Mouse (Mus musculus): ENCODE measurements around the gene Serpinb6b.
"Not testable (repeated sequence)": the region's sequence is repeated elsewhere in the genome, so short reads cannot be mapped to it uniquely, and the experiment has no call there.

Serpinb6b gene

GRCm38 (mm10) chr13:32964989-32965811 lies at the start of gene Serpinb6b:
TSS of gene Serpinb6b (plus strand) at chr13:32965209.
- peak; percentile 39 for DNase-seq (ENCODE audit: low spot score)

DNA sequence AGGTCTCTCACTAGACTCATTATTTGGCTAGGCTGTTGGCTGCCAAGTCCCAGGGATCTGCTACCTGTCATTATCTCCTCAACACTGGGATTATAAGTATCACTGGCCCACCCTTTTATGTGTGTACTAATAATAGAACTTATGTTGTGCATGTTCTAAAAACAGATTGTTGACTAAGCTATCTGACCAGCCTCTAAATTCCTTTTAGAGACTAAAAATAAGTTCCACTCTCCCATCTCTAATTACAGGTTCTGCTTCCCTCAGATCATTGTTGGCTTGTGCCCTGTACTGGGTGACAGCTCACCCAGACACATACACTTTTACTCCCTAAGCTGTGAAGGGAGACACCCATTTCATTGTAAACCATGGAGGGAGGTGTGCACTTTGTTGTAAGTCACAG lies 42.4 kb upstream of the Serpinb6b start:
- DNase-seq (ENCODE audit: low spot score), result no peak

DNA sequence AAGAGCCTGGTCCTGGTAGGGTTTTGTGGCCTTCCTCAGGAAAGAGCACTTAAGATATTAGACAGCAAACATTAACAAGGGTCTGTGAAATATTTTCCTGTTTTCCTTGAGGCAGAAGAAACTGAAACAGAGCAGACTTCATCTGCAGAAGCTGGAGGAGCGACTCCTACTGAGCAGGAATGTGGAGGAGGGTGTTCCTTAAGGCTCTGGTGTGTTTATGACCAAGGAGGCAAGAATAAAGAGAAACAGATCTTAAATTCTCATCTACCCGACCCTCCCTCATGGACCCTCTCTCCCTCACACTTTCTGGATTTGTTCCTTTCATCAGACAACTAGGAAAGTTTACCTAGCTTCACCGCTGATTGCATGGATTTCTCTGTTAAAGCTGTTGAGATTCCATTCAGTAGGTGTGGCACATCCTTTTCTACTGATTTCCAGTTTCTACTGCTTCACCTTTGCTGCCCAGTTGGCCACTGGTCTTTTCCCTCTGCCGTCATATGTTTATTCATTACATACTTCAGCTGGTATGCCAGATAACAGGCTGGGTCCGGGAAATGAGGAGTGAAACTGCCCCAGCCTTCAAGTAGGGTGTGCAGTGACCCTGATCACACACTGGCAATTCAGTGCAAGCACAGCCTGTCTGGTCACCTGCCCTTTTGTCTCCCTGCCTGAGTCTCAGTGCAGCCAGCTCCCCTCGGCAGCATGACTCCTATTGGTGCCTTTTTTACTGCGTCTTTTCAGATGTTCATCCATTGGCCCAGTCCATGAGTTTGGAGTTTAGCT lies 40.2 kb upstream of the Serpinb6b start:
- peak; percentile 21 for DNase-seq (ENCODE audit: low spot score)

DNA sequence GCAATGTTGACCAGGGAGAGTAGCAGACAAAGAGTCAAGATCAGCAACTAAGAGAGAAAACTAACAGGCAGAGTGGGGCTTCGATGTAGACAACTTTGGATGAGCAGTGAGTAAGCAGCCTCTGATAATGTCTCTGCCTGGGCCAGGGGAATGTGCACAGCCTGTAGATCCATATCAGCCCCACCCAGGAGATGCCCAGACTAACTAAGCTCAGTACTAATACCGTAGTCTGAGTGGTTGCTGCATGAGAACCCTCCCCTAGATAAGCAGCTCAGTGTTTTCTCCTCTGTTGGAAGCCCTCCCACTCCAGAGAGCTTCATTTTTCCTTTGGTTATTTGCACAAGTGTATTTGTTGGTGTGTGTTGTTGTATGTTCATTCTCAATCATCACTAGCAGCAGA lies 38.3 kb upstream of the Serpinb6b start:
- DNase-seq (ENCODE audit: low spot score), result no peak

DNA sequence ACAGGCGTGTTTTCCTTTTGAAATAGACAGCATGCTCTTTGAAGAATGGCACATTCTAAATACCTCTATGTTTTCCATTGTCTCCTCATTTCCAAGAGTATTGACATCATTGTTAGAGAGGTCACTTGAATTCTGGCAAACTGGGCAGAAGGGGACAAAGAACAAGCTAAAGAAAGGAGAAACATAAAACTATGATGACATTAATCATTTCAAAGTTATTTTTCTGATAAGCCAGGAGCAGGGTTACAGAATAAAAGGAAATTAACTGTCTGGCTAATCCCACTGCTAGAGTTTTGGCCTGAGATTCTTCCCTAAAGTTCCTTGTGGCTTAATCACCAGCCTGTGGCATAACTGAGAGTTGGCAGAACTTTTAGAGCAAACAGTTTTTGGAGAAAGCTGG lies 37.8 kb upstream of the Serpinb6b start:
- no peak for DNase-seq (ENCODE audit: low spot score)

GRCm38 (mm10) chr13:32929107-32929750 lies 35.8 kb upstream of the Serpinb6b start:
- no peak for DNase-seq (ENCODE audit: low spot score)

DNA sequence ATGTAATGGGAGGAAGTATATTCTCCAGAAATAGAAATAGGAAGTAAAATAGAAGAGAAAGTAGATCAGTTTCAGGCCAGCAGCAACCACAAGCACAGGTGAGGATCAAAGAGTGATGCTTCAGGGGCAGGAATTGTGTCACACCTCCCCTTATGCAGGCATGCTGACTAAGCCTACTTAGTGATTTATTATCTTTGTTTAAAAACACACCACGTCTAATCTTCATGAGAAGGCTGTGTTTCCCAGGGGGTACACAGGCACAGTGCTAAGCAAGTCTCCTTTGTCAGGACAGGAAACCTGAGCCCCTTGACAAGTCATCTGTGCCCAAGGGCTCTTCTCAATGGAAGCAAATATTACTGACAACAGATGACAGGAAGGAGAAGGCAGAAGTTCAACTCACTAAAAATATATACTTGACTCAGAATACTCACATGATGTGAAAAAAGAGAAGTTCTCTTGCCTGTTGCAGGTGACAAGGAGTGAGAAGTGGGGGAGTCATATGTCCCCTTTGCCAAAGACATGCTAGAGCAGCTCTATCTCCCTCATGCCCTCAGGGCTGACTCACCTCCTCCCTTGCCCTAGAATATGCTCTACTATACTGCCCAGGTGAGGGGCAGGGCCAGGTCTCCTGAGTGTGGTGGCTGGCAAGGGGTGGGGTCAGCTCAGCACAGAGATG lies 30.2 kb upstream of the Serpinb6b start:
- DNase-seq (ENCODE audit: low spot score), result no peak

GRCm38 (mm10) chr13:32938275-32938674 lies 26.7 kb upstream of the Serpinb6b start:
- DNase-seq (ENCODE audit: low spot score), result not testable (repeated sequence)

DNA sequence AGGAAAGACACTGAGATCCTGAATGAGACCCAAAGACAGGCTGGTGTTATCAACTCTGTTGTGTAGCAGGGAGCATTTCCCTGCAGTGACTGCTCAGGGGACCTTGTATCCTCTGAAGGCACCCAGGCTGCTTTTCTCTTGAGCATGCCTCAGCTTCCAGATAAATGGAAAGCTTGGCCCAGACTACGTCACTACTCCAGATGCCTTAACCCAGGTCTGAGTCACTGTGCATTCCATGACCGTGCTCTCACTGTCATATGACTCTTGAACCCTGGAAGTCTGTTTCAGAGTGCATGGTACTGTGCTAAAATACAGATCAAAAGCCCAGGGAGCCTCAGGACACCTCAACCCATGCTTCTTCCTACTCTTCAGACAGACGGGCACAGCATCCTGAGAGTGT lies 25.8 kb upstream of the Serpinb6b start:
- not testable (repeated sequence) for DNase-seq (ENCODE audit: low spot score)

DNA sequence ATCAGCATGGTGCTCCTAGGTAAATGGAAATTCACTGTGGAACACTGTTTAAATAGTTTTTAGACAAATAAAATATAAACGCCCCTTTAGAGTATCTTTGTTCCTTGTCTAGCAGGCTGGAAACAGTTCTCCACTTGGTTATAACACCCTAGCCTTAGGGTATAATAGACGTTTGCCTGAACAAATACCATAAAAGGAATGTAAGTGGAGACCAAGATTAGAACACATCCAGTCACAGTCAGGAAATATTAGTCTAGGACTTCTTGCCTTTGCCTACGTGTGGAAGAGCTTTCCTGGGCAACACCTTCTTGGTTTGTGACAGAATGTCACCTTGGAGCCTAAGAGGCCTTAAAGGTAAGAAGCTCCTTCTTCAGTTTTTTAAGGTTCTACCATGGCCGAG lies 8.5 kb upstream of the Serpinb6b start:
- DNase-seq (ENCODE audit: low spot score), result no peak

- no peak for DNase-seq (ENCODE audit: low spot score)
These were observed 7.1 kb upstream of the Serpinb6b start for GRCm38 (mm10) chr13:32957917-32958316.

- not testable (repeated sequence) for DNase-seq (ENCODE audit: low spot score)
These were observed 6.5 kb upstream of the Serpinb6b start for GRCm38 (mm10) chr13:32958521-32958920.

DNA sequence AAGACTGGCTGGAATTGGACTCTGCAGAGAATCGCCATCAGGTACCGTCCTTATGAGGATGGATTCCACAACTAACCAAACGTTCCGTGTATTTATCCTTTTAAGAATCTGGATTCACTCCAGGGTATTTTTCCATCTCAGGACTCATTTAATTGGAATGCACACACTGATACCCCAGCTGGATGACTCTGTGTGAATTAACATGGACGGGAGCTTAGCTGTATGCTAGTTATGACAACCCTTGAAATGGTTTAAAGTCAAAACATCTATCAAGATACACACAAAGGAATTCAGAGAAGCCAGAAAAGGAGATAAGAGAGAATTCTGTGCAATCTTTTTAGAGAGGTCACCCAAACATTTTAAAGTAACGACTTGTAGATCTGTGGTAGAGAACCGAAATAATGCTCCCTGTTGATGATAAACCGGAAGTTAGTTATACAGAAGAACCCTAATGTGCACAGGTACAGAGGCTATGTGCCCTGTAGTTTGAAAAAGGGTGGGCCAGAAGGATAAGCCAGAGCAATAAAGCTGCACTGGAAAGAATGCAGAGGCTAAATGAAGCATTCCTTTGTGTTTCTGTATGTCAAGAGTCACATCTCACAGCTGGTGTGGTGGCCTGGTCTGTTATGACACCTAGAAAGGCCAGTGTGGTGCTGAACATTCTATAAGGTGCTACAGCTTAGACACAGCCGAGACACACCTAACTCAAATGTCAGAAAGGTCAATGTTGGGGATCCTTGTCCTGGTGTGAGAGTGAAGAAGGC lies 837 bp upstream of the Serpinb6b start:
- no peak for DNase-seq (ENCODE audit: low spot score)

DNA sequence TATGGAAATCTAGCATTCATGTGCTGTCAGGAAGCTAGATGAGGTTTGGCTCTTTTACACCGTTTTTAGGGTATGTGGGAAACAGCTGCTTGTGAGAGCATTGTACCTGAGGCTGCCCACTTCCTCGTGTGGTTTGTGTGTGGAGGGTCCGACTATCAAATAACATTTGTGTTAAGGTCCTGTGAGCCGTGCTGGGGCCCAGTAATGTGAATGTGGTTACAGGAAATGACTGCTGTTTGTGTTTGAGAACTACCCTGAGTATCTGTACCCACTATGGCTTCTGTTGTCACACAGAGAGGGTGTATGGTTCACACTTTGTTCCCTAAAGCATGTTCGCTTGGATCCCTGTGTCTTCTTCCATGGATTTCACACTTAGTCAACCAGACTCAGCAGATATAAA lies 1.1 kb downstream of the Serpinb6b start:
- no peak for DNase-seq (ENCODE audit: low spot score)

DNA sequence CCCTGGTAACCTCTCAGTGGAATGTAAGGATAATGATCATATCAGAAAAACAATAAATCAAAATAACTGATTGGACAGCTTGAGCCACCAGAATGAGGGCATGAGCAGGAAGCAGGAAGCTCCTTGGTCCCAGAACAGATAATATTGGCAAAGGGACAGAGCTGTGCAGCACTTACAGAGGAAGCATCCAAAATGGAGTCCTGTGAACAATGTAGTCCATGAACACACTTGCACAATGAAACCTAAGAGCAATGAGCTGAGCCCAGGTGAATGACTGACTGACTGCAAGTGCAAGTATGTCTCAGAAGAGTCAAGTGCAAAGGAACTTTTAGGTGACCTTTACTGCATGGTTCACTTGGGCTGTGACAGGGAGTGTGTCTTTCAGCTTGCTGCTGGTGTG lies 2.2 kb downstream of the Serpinb6b start:
- no peak for DNase-seq (ENCODE audit: low spot score)

DNA sequence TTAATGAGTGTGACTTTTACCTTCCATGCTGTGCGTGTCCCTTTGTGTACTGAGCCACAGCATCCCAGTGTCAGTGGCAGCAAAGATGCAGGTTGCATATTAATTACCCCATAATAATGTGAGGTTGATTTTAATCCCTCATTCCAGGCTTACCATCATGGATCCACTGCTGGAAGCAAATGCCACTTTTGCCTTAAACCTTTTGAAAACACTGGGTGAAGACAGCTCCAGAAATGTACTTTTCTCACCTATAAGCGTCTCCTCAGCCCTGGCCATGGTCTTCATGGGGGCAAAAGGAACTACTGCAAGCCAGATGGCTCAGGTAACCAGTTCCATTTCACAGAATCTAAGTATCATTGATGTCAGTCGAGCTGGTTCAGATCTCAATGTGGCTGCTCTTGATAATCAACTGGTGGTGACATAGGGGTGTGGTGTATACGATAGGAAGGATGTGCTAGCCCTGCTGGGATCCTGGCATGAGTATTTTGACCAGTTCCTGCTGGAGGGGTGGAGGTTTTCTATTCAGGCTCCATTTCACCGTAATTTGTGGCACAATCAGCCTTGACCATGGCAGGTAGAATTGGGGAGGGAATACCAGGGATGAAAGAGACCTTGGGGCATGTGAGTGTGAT lies 3.5 kb downstream of the Serpinb6b start:
- DNase-seq (ENCODE audit: low spot score), result no peak

DNA sequence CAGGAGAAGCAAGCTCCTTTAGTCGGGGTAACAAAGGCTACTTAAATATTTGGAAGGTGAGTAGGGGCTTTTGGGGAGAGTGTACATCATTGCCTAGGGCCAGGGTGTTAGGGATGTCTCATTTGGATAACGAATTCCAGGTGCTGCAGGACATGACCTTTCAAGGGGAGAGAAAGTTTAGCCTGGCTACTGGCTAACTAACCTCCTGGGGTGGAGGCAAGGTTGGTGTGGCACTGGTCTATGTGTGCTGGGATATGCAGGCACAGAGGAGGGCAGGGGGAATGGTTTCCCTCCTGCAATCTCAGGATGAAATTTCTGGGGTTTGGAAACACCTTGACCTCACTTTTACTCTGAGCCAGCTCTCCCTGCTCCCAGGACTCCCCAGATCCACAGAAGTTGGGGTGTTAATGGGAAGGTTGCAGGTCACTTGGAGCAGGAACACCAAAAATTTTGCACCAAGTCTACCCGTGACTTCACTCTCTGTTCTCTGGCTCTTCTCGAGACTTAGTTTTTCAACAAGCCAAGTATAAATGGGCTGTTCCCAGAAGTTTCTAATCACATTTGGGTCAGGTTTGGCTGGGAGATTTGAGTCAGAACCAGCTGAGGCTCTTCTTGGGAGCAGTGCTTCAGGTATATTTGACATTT lies 4.1 kb downstream of the Serpinb6b start:
- no peak for DNase-seq (ENCODE audit: low spot score)

DNA sequence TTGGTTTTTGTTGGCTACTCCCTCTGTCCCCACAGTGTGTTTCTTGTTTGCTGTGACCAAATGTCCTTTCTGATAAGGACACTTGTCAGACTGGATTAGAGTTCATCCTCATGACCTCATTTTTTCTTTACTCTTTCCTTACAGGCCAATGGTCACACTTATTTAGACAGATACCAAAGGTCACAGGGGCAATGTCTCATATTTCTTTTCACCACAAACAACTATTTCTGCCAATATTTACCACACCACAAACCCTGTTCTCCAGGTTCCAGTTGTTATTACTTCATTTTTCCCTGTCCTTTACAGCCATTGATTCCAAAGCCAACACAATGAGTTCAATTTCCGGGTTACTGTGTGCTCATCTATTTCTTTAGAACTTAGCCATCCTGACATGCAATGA lies 4.6 kb downstream of the Serpinb6b start:
- no peak for DNase-seq (ENCODE audit: low spot score)

DNA sequence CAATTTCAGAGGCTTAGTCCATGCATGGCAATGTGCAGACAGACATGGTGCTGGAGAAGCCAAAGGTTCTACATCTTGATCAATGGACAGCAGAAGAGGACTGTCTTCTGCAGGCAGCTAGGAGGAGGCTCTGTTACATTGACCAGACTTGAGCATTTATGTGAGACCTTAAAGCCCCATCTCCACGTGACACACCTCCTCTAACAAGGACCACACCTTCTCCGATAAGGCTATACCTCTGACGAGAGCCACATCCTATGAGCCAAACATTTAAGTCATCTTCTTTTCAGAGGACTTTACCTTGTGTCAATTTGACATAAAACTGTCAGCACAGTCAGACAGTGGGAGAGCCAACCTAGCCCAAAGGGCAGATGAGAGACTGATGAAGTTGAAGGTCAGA lies 5.8 kb downstream of the Serpinb6b start:
- DNase-seq (ENCODE audit: low spot score), result no peak

DNA sequence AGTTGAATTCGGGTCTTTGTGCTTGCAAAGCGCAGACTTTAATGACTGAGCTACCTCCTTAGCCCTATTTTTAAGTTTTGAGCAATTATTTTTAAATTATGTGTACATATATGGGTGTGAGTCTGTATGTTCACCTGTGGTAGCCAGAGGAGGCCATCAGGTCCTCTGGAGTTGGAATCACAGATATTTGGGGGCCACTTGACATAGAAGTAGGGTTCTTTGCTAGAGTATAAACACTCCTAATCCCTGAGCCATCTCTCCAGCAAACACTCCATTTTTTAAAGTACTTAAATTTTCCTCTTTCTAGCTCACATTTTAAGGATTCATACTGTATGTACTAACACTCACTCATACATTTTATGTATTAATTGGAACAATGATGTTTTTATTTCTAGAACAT lies 9.3 kb downstream of the Serpinb6b start:
- DNase-seq (ENCODE audit: low spot score), result no peak

Data from embryo, embryonic 10.5 days (tissue).